Mouse (Mus musculus) ES-Bruce4 (cell line): Measurements from ENCODE around the gene Adamtsl5.

Experiments
- CTCF ChIP-seq: IDR thresholded peaks from one replicate; pipeline ENCODE4 v1.8.1; 2011; ENCODE audit warnings: low read depth, low read length
- EP300 ChIP-seq: IDR thresholded peaks from 2 replicates; pipeline ENCODE4 v1.6.1; 2011; ENCODE audit warnings: low read depth, low read length; ENCODE audit not compliant: insufficient read depth
- POLR2A ChIP-seq: IDR thresholded peaks from one replicate; pipeline ENCODE4 v1.8.1; 2011; ENCODE audit warnings: low read length; ENCODE audit not compliant: insufficient read depth

- TF ChIP-seq CTCF: no peak
- no peak for TF ChIP-seq POLR2A
- TF ChIP-seq EP300: no peak
Observed at GRCm38 (mm10) chr10:80382641-80383365, 34.6 kb upstream of the Adamtsl5 start.
